In the genomic region with DNA sequence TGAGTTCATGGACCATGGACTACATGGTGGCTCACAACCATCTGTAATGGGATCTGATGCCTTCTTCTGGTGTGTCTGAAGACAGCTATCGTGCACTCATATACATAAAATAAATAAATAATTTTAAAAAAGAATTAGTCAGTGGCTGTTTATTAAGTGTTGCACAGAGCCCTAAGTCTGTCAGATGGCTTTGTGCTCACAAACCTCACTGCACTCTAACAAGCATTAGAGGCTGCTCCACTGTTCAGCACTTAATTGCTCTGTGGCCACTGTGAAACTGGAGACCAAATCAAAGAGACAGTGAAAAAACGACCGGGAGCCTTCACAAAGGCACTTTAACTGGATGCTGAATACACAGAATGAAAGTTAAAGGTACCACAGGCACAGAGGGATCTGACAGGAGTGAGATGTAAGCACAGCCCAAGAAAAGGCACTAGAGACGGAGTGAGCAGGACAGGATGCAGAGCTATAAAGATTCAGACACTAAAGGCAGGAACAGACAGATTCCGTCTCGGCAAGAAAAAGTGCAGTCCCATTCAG, we compare ENCODE assay signal across 12 mouse cellular contexts. TPM values are rescaled to one million over a fixed set of nuclear protein-coding genes. Genes with fewer than 3 reads are reported as not detected.
A peak's percentile ranks its signal among the peaks of the same experiment; 100 is the strongest.
DNase-seq lines count a peak whose midpoint lies in the region; ATAC-seq and TF ChIP-seq lines count a peak whose summit lies in the region.
"Had no signal": no experiment of that assay in that cellular context is flagged by ENCODE, and none has a peak within 500 bp of the region (broad histone marks: within the 10 kb centered on the region; RNA-seq: fewer than 3 reads in every experiment).

No protein-coding gene starts in this region.

- no peaks in the 10 kb centered on the region for H3K27me3 ChIP-seq in kidney, embryonic 14.5 days (ENCODE audit: control insufficient read depth, insufficient read depth, low read length)
- no peaks in the 10 kb centered on the region for H3K27me3 ChIP-seq in hindbrain, embryonic 16.5 days (replicated peaks; ENCODE audit: control insufficient read depth, insufficient read depth, low read length)

- H3K36me3 ChIP-seq in kidney, embryonic 14.5 days (ENCODE audit: control insufficient read depth, insufficient read depth, low read length), result no peaks in the 10 kb centered on the region
- H3K36me3 ChIP-seq in hindbrain, embryonic 16.5 days (ENCODE audit: control insufficient read depth, insufficient read depth, low read length), result no peaks in the 10 kb centered on the region

- H3K4me3 ChIP-seq in kidney, embryonic 14.5 days (ENCODE audit: low read length), result peak overlapping the region; percentile 10; the same call in 1 of the 2 replicates
- no peak overlapping the region for H3K4me3 ChIP-seq in hindbrain, embryonic 16.5 days (ENCODE audit: low read length)
- H3K4me3 ChIP-seq in lung, adult 2 months (replicated peaks; ENCODE audit: extremely low read depth, low read depth, low read length), result no peak overlapping the region

- no peak for TF ChIP-seq CTCF in lung, adult 2 months (IDR thresholded peaks at IDR 0.05; ENCODE audit: insufficient read depth, low read length)

- no peak for TF ChIP-seq POLR2A in lung, adult 2 months (IDR thresholded peaks at IDR 0.05; ENCODE audit: borderline replicate concordance, extremely low read depth, low read depth, low read length)

- ATAC-seq in kidney, embryonic 14.5 days (ENCODE audit: low FRiP score, low TSS enrichment), result no peak
- ATAC-seq in hindbrain, embryonic 16.5 days, result no peak

- H3K9ac ChIP-seq in kidney, embryonic 14.5 days (ENCODE audit: low read depth, low read length), result no peak overlapping the region
- no peak overlapping the region for H3K9ac ChIP-seq in hindbrain, embryonic 16.5 days (ENCODE audit: low read depth, low read length)

- 14% methylated on average over 6 of the region's 6 CpGs for WGBS in kidney, embryonic 14.5 days
- 49% methylated on average over 6 of the region's 6 CpGs for WGBS in hindbrain, embryonic 16.5 days
- 68% methylated on average over 6 of the region's 6 CpGs for WGBS in lung, adult 2 months

- peak overlapping the region; percentile 29 for H3K4me2 ChIP-seq in kidney, embryonic 14.5 days (replicated peaks; ENCODE audit: low read depth, low read length)
- peak overlapping the region; percentile 3 for H3K4me2 ChIP-seq in hindbrain, embryonic 16.5 days (ENCODE audit: low read length)

- DNase-seq in embryo, embryonic 10.5 days (ENCODE audit: low spot score), result peak; percentile 36
- DNase-seq in embryo, embryonic 10 days (ENCODE audit: low spot score), result no peak
- no peak for DNase-seq in kidney, postnatal 10 days
- peak; percentile 39 for DNase-seq in embryo, embryonic 11 days
- no peak for DNase-seq in cerebellum, adult 18-20 months
- DNase-seq in lung, adult 2 months, result no peak
- DNase-seq: kidney, postnatal 25 days; lung, postnatal 10 days; spleen, adult 18-20 months; thymus, adult 2 months had no signal

- no peak overlapping the region for H3K27ac ChIP-seq in kidney, embryonic 14.5 days (ENCODE audit: low read depth, low read length)
- H3K27ac ChIP-seq in hindbrain, embryonic 16.5 days (ENCODE audit: low read depth, low read length), result no peak overlapping the region

- H3K4me1 ChIP-seq in kidney, embryonic 14.5 days (ENCODE audit: control insufficient read depth, insufficient read depth, low read length), result peaks cover 15% of the 10 kb centered on the region; the same call in 1 of the 2 replicates
- peaks cover 14% of the 10 kb centered on the region for H3K4me1 ChIP-seq in hindbrain, embryonic 16.5 days (ENCODE audit: control insufficient read depth, insufficient read depth, low read depth, low read length)
- peaks cover 4% of the 10 kb centered on the region; the same call in 1 of the 2 replicates for H3K4me1 ChIP-seq in lung, adult 2 months (ENCODE audit: control insufficient read depth, insufficient read depth, low read length)

- no peaks in the 10 kb centered on the region for H3K9me3 ChIP-seq in kidney, embryonic 14.5 days (ENCODE audit: control insufficient read depth, low read length)
- H3K9me3 ChIP-seq in hindbrain, embryonic 16.5 days (ENCODE audit: control insufficient read depth, low read length), result no peaks in the 10 kb centered on the region

RNA-seq across cellular contexts. Expression of a gene that starts 3.1 kb away (rescaled TPM):
- 13.0 and 22.2 TPM in 2 replicates for polyA plus RNA-seq in kidney, embryonic 14.5 days (2014; fragmentation: Nextera tagmentation; extraction: Ambion mirVana)
- 13.8 and 16.9 TPM in 2 replicates for polyA plus RNA-seq in hindbrain, embryonic 16.5 days (2015; fragmentation: Nextera tagmentation; extraction: Ambion mirVana)
- 4.2 and 9.2 TPM in 2 replicates for polyA plus RNA-seq in lung, adult 2 months (2012; rRNA removed)

RNA-seq across cellular contexts. Expression of a gene that starts 54.4 kb away (rescaled TPM):
- 20.2 and 21.2 TPM in 2 replicates for polyA plus RNA-seq in kidney, embryonic 14.5 days (2014; fragmentation: Nextera tagmentation; extraction: Ambion mirVana)
- polyA plus RNA-seq in hindbrain, embryonic 16.5 days (2015; fragmentation: Nextera tagmentation; extraction: Ambion mirVana), result 7.1 and 7.2 TPM in 2 replicates
- polyA plus RNA-seq in lung, adult 2 months (2012; rRNA removed), result 12.3 and 23.4 TPM in 2 replicates

Comparison
In these comparisons a context has a peak if more than half of its experiments do, and no peak if none do; other contexts are left out.
1. DNase-seq: peak in embryo, embryonic 10.5 days (single experiment) and embryo, embryonic 11 days (single experiment); none in embryo, embryonic 10 days (single experiment), kidney, postnatal 10 days (single experiment), cerebellum, adult 18-20 months (0 of 2) and lung, adult 2 months (single experiment).